Mouse (Mus musculus): ENCODE data around the gene Shank2. TPM values are rescaled to one million over a fixed set of nuclear protein-coding genes. Genes with fewer than 3 reads are reported as not detected.
A peak's percentile ranks its signal among the peaks of the same experiment; 100 is the strongest.

Shank2 gene
- total RNA-seq, 2 experiments from 2014 or later = 133 to 138 TPM

- TF ChIP-seq CTCF (conservative IDR thresholded peaks at IDR 0.05) = no peak
- Histone ChIP-seq H3K27ac (no peak overlapping the region), H3K4me3 (no peak overlapping the region)
- no peak for DNase-seq (ENCODE audit: low spot score in 2 of 2)
Observed at GRCm38 (mm10) chr7:144438811-144439210, 437.1 kb downstream of the Shank2 start.

- H3K27ac ChIP-seq = peak overlapping the region; percentile 55; the same call in 1 of the 2 replicates
- no peak for DNase-seq (ENCODE audit: low spot score in 2 of 2)
- H3K4me3 ChIP-seq = no peak overlapping the region
- no peak for TF ChIP-seq CTCF (conservative IDR thresholded peaks at IDR 0.05)
Observed at GRCm38 (mm10) chr7:144441466-144441865, 439.7 kb downstream of the Shank2 start.

GRCm38 (mm10) chr7:144441976-144442375 is 440.2 kb downstream of the Shank2 start:
- no peak for TF ChIP-seq CTCF (conservative IDR thresholded peaks at IDR 0.05)
- Histone ChIP-seq H3K4me3 (no peak overlapping the region), H3K27ac (peak overlapping the region; percentile 55; the same call in 1 of the 2 replicates)
- DNase-seq (ENCODE audit: low spot score in 2 of 2) = no peak

GRCm38 (mm10) chr7:144444788-144445187 is 443.1 kb downstream of the Shank2 start:
- Histone ChIP-seq H3K4me3 (no peak overlapping the region), H3K27ac (no peak overlapping the region)
- no peak for TF ChIP-seq CTCF (conservative IDR thresholded peaks at IDR 0.05)
- DNase-seq (ENCODE audit: low spot score in 2 of 2) = no peak

GRCm38 (mm10) chr7:144447146-144447545 is 445.4 kb downstream of the Shank2 start:
- no peak overlapping the region for H3K27ac ChIP-seq
- TF ChIP-seq CTCF (conservative IDR thresholded peaks at IDR 0.05) = no peak
- no peak for DNase-seq (ENCODE audit: low spot score in 2 of 2)

GRCm38 (mm10) chr7:144448186-144448585 is 446.5 kb downstream of the Shank2 start:
- Histone ChIP-seq H3K4me3 (no peak overlapping the region), H3K27ac (no peak overlapping the region)
- no peak for TF ChIP-seq CTCF (conservative IDR thresholded peaks at IDR 0.05)
- DNase-seq (ENCODE audit: low spot score in 2 of 2) = no peak

More at GRCm38 (mm10) chr7:144447146-144447545, 445.4 kb downstream of the Shank2 start:
- no peak overlapping the region for H3K4me3 ChIP-seq

GRCm38 (mm10) chr7:144449637-144450570 is 448.2 kb downstream of the Shank2 start:
- DNase-seq (ENCODE audit: low spot score in 2 of 2) = peak; percentile 73 to 76
- no peak for TF ChIP-seq CTCF (conservative IDR thresholded peaks at IDR 0.05)
- peak overlapping the region; percentile 75 for H3K27ac ChIP-seq
- H3K4me3 ChIP-seq = no peak overlapping the region

GRCm38 (mm10) chr7:144450661-144451060 is 448.9 kb downstream of the Shank2 start:
- peak overlapping the region; percentile 75 for H3K27ac ChIP-seq
- no peak for DNase-seq (ENCODE audit: low spot score in 2 of 2)
- TF ChIP-seq CTCF (conservative IDR thresholded peaks at IDR 0.05) = no peak
- H3K4me3 ChIP-seq = no peak overlapping the region

GRCm38 (mm10) chr7:144458881-144459280 is 457.2 kb downstream of the Shank2 start:
- peak overlapping the region; percentile 37; the same call in 1 of the 2 replicates for H3K27ac ChIP-seq
- no peak for DNase-seq (ENCODE audit: low spot score in 2 of 2)
- no peak for TF ChIP-seq CTCF (conservative IDR thresholded peaks at IDR 0.05)
- no peak overlapping the region for H3K4me3 ChIP-seq

GRCm38 (mm10) chr7:144461246-144461902 is 459.6 kb downstream of the Shank2 start:
- no peak for TF ChIP-seq CTCF (conservative IDR thresholded peaks at IDR 0.05)
- H3K4me3 ChIP-seq = no peak overlapping the region
- H3K27ac ChIP-seq = peak overlapping the region; percentile 64
- no peak for DNase-seq (ENCODE audit: low spot score in 2 of 2)

- H3K27ac ChIP-seq = peak overlapping the region; percentile 55
- DNase-seq (ENCODE audit: low spot score in 2 of 2) = no peak
- H3K4me3 ChIP-seq = no peak overlapping the region
- TF ChIP-seq CTCF (conservative IDR thresholded peaks at IDR 0.05) = no peak
Observed at GRCm38 (mm10) chr7:144462577-144462976, 460.8 kb downstream of the Shank2 start.

GRCm38 (mm10) chr7:144468741-144469140 is 467.0 kb downstream of the Shank2 start:
- DNase-seq (ENCODE audit: low spot score in 2 of 2) = no peak
- Histone ChIP-seq H3K4me3 (peak overlapping the region; percentile 90), H3K27ac (peak overlapping the region; percentile 97)
- no peak for TF ChIP-seq CTCF (conservative IDR thresholded peaks at IDR 0.05)

GRCm38 (mm10) chr7:144469181-144469641 is 467.5 kb downstream of the Shank2 start:
- TF ChIP-seq CTCF (conservative IDR thresholded peaks at IDR 0.05) = peak; percentile 23; the same call in 1 of the 2 replicates
- Histone ChIP-seq H3K27ac (peak overlapping the region; percentile 97), H3K4me3 (peak overlapping the region; percentile 90)
- no peak for DNase-seq (ENCODE audit: low spot score in 2 of 2)
